Mouse (Mus musculus) kidney, embryonic 14.5 days (tissue): ENCODE measurements around the gene Lekr1. TPM values are rescaled to one million over a fixed set of nuclear protein-coding genes. Genes with fewer than 3 reads are reported as not detected.

Experiments
- ATAC-seq: fragments of 200-750 bp; cut with Nextera tagmentation; 2 replicates; pipeline ENCODE4 v1.8.0; 2017; ENCODE audit warnings: moderate number of reproducible peaks, mild to moderate bottlenecking, moderate TSS enrichment, moderate library complexity; ENCODE audit not compliant: low FRiP score, low TSS enrichment
- H3K27ac ChIP-seq: fragments of 300-500 bp; sonication (generic); 2 replicates; pipeline ENCODE4 v1.5.1; 2014; ENCODE audit warnings: low read depth, mild to moderate bottlenecking, low read length, moderate library complexity, mixed read lengths
- H3K27me3 ChIP-seq: fragments of 300-500 bp; sonication (generic); 2 replicates; pipeline ENCODE4 v1.6.1; 2014; ENCODE audit warnings: mild to moderate bottlenecking, low read length; ENCODE audit not compliant: control insufficient read depth, insufficient read depth
- H3K36me3 ChIP-seq: fragments of 300-500 bp; sonication (generic); 2 replicates; pipeline ENCODE4 v1.6.1; 2014; ENCODE audit warnings: low read length, mixed read lengths; ENCODE audit not compliant: control insufficient read depth, insufficient read depth
- H3K4me1 ChIP-seq: fragments of 300-500 bp; sonication (generic); 2 replicates; pipeline ENCODE4 v1.6.1; 2014; ENCODE audit warnings: low read length, mixed read lengths; ENCODE audit not compliant: control insufficient read depth, insufficient read depth
- H3K4me2 ChIP-seq: fragments of 300-500 bp; sonication (generic); replicated peaks from 2 replicates; pipeline ENCODE4 v1.6.1; 2014; ENCODE audit warnings: low read depth, mild to moderate bottlenecking, low read length
- H3K4me3 ChIP-seq: fragments of 300-500 bp; sonication (generic); 2 replicates; pipeline ENCODE4 v1.5.1; 2014; ENCODE audit warnings: mild to moderate bottlenecking, low read length
- H3K9ac ChIP-seq: fragments of 300-500 bp; sonication (generic); 2 replicates; pipeline ENCODE4 v1.6.1; 2014; ENCODE audit warnings: low read depth, mild to moderate bottlenecking, low read length, moderate library complexity
- H3K9me3 ChIP-seq: fragments of 300-500 bp; sonication (generic); 2 replicates; pipeline ENCODE4 v1.6.1; 2016; ENCODE audit warnings: low read length; ENCODE audit not compliant: control insufficient read depth
- WGBS: fragments of 180-500 bp; shearing (Covaris S2); extraction: QIAGEN DNeasy Blood & Tissue Kit; methylation state at CpG from one replicate; pipeline ENCODE4 v1.1.7; 2014; 5-methylcytosine and 5-hydroxymethylcytosine counted together
- polyA plus RNA-seq: library from polyadenylated mRNA; unstranded; fragments of >200 nt; fragmentation: Nextera tagmentation; extraction: Ambion mirVana; gene quantifications from 2 replicates; pipeline ENCODE4 v1.2.1, GENCODE M21; 2014

Gene Lekr1
- polyA plus RNA-seq, 1 experiment from 2014 or later = 7.2 TPM

- ATAC-seq = no peak
- WGBS = 60% methylated on average over 1 of the region's 1 CpGs
- no peaks in the 10 kb centered on the region for H3K36me3 ChIP-seq
These were observed 17.1 kb upstream of the Lekr1 start for GRCm38 (mm10) chr3:65648913-65649312.

GRCm38 (mm10) chr3:65650156-65650815 lies 15.7 kb upstream of the Lekr1 start:
- Histone ChIP-seq H3K9me3 (no peaks in the 10 kb centered on the region), H3K4me3 (no peak overlapping the region), H3K36me3 (no peaks in the 10 kb centered on the region), H3K9ac (no peak overlapping the region), H3K4me2 (no peak overlapping the region), H3K27ac (no peak overlapping the region), H3K27me3 (no peaks in the 10 kb centered on the region), H3K4me1 (no peaks in the 10 kb centered on the region)
- WGBS = 25% methylated on average over 7 of the region's 7 CpGs
- ATAC-seq = peak; percentile 53; the same call in 1 of the 2 replicates

More at GRCm38 (mm10) chr3:65648913-65649312, 17.1 kb upstream of the Lekr1 start:
- no peak overlapping the region for H3K4me3 ChIP-seq
- no peak overlapping the region for H3K27ac ChIP-seq
- H3K4me1 ChIP-seq = no peaks in the 10 kb centered on the region
- H3K9me3 ChIP-seq = no peaks in the 10 kb centered on the region
- no peak overlapping the region for H3K4me2 ChIP-seq
- H3K27me3 ChIP-seq = no peaks in the 10 kb centered on the region
- H3K9ac ChIP-seq = no peak overlapping the region

- 37% methylated on average over 10 of the region's 10 CpGs for WGBS
- H3K4me1 ChIP-seq = no peaks in the 10 kb centered on the region
- no peaks in the 10 kb centered on the region for H3K9me3 ChIP-seq
- H3K4me3 ChIP-seq = no peak overlapping the region
- peaks cover 14% of the 10 kb centered on the region for H3K27me3 ChIP-seq
- ATAC-seq = no peak
- no peak overlapping the region for H3K9ac ChIP-seq
- no peak overlapping the region for H3K4me2 ChIP-seq
- no peak overlapping the region for H3K27ac ChIP-seq
- no peaks in the 10 kb centered on the region for H3K36me3 ChIP-seq
These were observed 11.4 kb upstream of the Lekr1 start for GRCm38 (mm10) chr3:65654541-65655206.

- no peak overlapping the region for H3K4me2 ChIP-seq
- WGBS = 71% methylated on average over 7 of the region's 7 CpGs
- ATAC-seq = no peak
- H3K27me3 ChIP-seq = peaks cover 14% of the 10 kb centered on the region
- H3K4me1 ChIP-seq = no peaks in the 10 kb centered on the region
- H3K9me3 ChIP-seq = no peaks in the 10 kb centered on the region
- H3K27ac ChIP-seq = no peak overlapping the region
- no peaks in the 10 kb centered on the region for H3K36me3 ChIP-seq
- no peak overlapping the region for H3K9ac ChIP-seq
- no peak overlapping the region for H3K4me3 ChIP-seq
These were observed 9.6 kb upstream of the Lekr1 start for GRCm38 (mm10) chr3:65656451-65656850.

- no peak for ATAC-seq
- Histone ChIP-seq H3K4me1 (no peaks in the 10 kb centered on the region), H3K4me2 (no peak overlapping the region), H3K9ac (no peak overlapping the region), H3K27ac (no peak overlapping the region), H3K9me3 (no peaks in the 10 kb centered on the region), H3K27me3 (peaks cover 14% of the 10 kb centered on the region), H3K36me3 (no peaks in the 10 kb centered on the region), H3K4me3 (no peak overlapping the region)
- 52% methylated on average over 12 of the region's 12 CpGs for WGBS
These were observed 8.9 kb upstream of the Lekr1 start for GRCm38 (mm10) chr3:65656902-65657660.

GRCm38 (mm10) chr3:65658081-65658612 lies 7.9 kb upstream of the Lekr1 start:
- H3K4me3 ChIP-seq = peak overlapping the region; percentile 68
- H3K4me2 ChIP-seq = peak overlapping the region; percentile 85
- H3K27me3 ChIP-seq = peaks cover 14% of the 10 kb centered on the region
- WGBS = 16% methylated on average over 18 of the region's 18 CpGs
- ATAC-seq = no peak; the same call in 1 of the 2 replicates
- H3K4me1 ChIP-seq = no peaks in the 10 kb centered on the region
- H3K36me3 ChIP-seq = no peaks in the 10 kb centered on the region
- H3K9me3 ChIP-seq = no peaks in the 10 kb centered on the region
- peak overlapping the region; percentile 55; the same call in 1 of the 2 replicates for H3K27ac ChIP-seq
- H3K9ac ChIP-seq = peak overlapping the region; percentile 78; the same call in 1 of the 2 replicates

GRCm38 (mm10) chr3:65658721-65659619 lies 7.1 kb upstream of the Lekr1 start:
- Histone ChIP-seq H3K9me3 (no peaks in the 10 kb centered on the region), H3K4me3 (peak overlapping the region; percentile 68), H3K4me2 (peak overlapping the region; percentile 85), H3K9ac (peak overlapping the region; percentile 78), H3K27ac (peak overlapping the region; percentile 55; the same call in 1 of the 2 replicates), H3K36me3 (no peaks in the 10 kb centered on the region), H3K27me3 (peaks cover 14% of the 10 kb centered on the region), H3K4me1 (no peaks in the 10 kb centered on the region)
- WGBS = under 1% methylated on average over 72 of the region's 72 CpGs
- peak; percentile 93 for ATAC-seq

- peak overlapping the region; percentile 85 for H3K4me2 ChIP-seq
- H3K36me3 ChIP-seq = no peaks in the 10 kb centered on the region
- WGBS = 3% methylated on average over 9 of the region's 9 CpGs
- no peaks in the 10 kb centered on the region for H3K4me1 ChIP-seq
- peak overlapping the region; percentile 55; the same call in 1 of the 2 replicates for H3K27ac ChIP-seq
- H3K9ac ChIP-seq = peak overlapping the region; percentile 78
- ATAC-seq = no peak
- no peaks in the 10 kb centered on the region for H3K9me3 ChIP-seq
- H3K4me3 ChIP-seq = peak overlapping the region; percentile 68
- peaks cover 14% of the 10 kb centered on the region for H3K27me3 ChIP-seq
These were observed 6.5 kb upstream of the Lekr1 start for GRCm38 (mm10) chr3:65659620-65659932.
